Comparison of ENCODE assay signal across 8 mouse cellular contexts in the genomic region with DNA sequence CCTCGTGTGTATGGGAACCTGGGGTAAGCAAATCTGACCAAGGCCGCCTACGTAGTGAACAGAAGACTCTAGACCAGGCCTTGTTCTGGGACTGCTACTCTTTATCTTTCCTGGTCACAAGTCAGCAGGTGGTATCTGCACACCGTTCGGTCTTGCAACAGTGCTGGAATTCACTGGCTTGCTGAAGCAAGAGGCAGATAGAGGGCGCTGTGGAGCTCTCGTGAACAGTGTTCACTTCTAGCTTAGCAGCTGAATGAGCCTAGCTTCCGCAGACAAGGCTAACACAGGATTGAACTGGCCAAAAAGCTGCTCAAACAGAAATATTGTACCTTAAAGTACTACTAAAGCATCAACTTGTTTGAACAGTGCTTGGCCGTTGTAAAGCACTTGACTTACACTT.
DNase-seq lines count a peak whose midpoint lies in the region; ATAC-seq and TF ChIP-seq lines count a peak whose summit lies in the region.

No protein-coding gene starts in this region.

- no peak overlapping the region for H3K27ac ChIP-seq in heart, postnatal 0 days (ENCODE audit: low read depth)
- H3K27ac ChIP-seq in lung, embryonic 14.5 days (ENCODE audit: low read depth): no peak overlapping the region

- TF ChIP-seq EP300 in heart, postnatal 0 days (IDR thresholded peaks at IDR 0.05; ENCODE audit: low read depth): no peak

- H3K4me2 ChIP-seq in heart, postnatal 0 days (ENCODE audit: low read depth, low read length): no peak overlapping the region
- H3K4me2 ChIP-seq in lung, embryonic 14.5 days: no peak overlapping the region

- TF ChIP-seq CTCF in E14TG2a.4 (conservative IDR thresholded peaks at IDR 0.05; ENCODE audit: low read length): peak; percentile 84
- peak; percentile 92 for TF ChIP-seq CTCF in heart, postnatal 0 days (IDR thresholded peaks at IDR 0.05; ENCODE audit: low read depth)
- peak; percentile 90 for TF ChIP-seq CTCF in lung, embryonic 14.5 days (IDR thresholded peaks at IDR 0.05; ENCODE audit: low read depth)

- peaks cover 54% of the 10 kb centered on the region for H3K4me1 ChIP-seq in E14TG2a.4 (replicated peaks; ENCODE audit: low read depth, low read length)
- peaks cover 12% of the 10 kb centered on the region; the same call in 1 of the 2 replicates for H3K4me1 ChIP-seq in heart, postnatal 0 days (ENCODE audit: control insufficient read depth, insufficient read depth)
- H3K4me1 ChIP-seq in lung, embryonic 14.5 days (ENCODE audit: insufficient read depth): no peaks in the 10 kb centered on the region

- DNase-seq in adrenal gland, postnatal 4 days (ENCODE audit: low spot score in 2 of 2): peak; percentile 60 to 65
- DNase-seq in heart, postnatal 0 days (ENCODE audit: low spot score): peak; percentile 81
- DNase-seq in large intestine, adult 2 months (ENCODE audit: low read depth, low spot score): peak; percentile 87
- peak; percentile 95 for DNase-seq in lung, embryonic 14.5 days
- peak; percentile 48 for DNase-seq in retina, adult 2 months (ENCODE audit: low read depth, low spot score)
- peak; percentile 85 for DNase-seq in thymus, postnatal 25 days

- no peaks in the 10 kb centered on the region for H3K9me3 ChIP-seq in E14TG2a.4 (ENCODE audit: low read length)
- H3K9me3 ChIP-seq in heart, postnatal 0 days (replicated peaks; ENCODE audit: control insufficient read depth, low read length): no peaks in the 10 kb centered on the region
- H3K9me3 ChIP-seq in lung, embryonic 14.5 days (ENCODE audit: low read depth, low read length): no peaks in the 10 kb centered on the region

- no peak overlapping the region for H3K4me3 ChIP-seq in E14TG2a.4 (replicated peaks; ENCODE audit: low read length)
- H3K4me3 ChIP-seq in heart, postnatal 0 days (ENCODE audit: low read depth, low read length): no peak overlapping the region
- no peak overlapping the region for H3K4me3 ChIP-seq in lung, embryonic 14.5 days (ENCODE audit: low read depth, low read length)

- no peaks in the 10 kb centered on the region for H3K27me3 ChIP-seq in E14TG2a.4 (ENCODE audit: insufficient read depth, low read length)
- H3K27me3 ChIP-seq in heart, postnatal 0 days (ENCODE audit: control insufficient read depth, insufficient read depth, low read length): no peaks in the 10 kb centered on the region
- no peaks in the 10 kb centered on the region for H3K27me3 ChIP-seq in lung, embryonic 14.5 days (ENCODE audit: insufficient read depth, low read length)

- ATAC-seq in erythroblast, adult 5-6 weeks (replicated peaks; ENCODE audit: low FRiP score, poor library complexity, severe bottlenecking): peak; percentile 56
- peak; percentile 66 for ATAC-seq in heart, postnatal 0 days (ENCODE audit: insufficient read depth, low read depth)
- ATAC-seq in lung, embryonic 14.5 days (ENCODE audit: insufficient read depth): peak; percentile 68

- H3K36me3 ChIP-seq in E14TG2a.4 (ENCODE audit: insufficient read depth, low read length): no peaks in the 10 kb centered on the region
- no peaks in the 10 kb centered on the region for H3K36me3 ChIP-seq in heart, postnatal 0 days (replicated peaks; ENCODE audit: control insufficient read depth, insufficient read depth, low read length)
- no peaks in the 10 kb centered on the region for H3K36me3 ChIP-seq in lung, embryonic 14.5 days (ENCODE audit: insufficient read depth)

- H3K9ac ChIP-seq in heart, postnatal 0 days (replicated peaks; ENCODE audit: low read depth, low read length): no peak overlapping the region
- no peak overlapping the region for H3K9ac ChIP-seq in lung, embryonic 14.5 days

- WGBS in heart, postnatal 0 days: 37% methylated on average over 9 of the region's 9 CpGs
- 20% methylated on average over 9 of the region's 9 CpGs for WGBS in large intestine, adult 2 months
- 26% methylated on average over 9 of the region's 9 CpGs for WGBS in lung, embryonic 14.5 days
